Mouse (Mus musculus): Measurements from ENCODE around the gene Atp11c.

DNA sequence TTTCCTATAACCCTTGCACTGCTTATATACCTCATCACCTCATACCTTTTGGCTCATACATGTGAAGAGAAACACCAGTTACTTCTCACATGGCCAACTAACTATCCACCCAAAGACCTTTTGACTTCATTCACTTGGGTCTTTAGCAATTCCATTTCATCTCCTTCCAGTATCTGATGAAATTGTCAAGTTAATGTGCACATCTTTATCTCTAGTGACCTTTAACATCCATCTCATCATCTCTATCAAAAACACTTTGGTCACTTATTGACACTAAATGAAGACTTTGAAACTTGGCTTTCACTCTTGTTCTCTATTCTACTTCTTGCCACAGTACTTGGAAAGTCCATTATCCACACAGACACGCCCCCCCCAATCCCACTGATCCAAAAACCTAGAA is 243.8 kb downstream of the Atp11c start:
- no peak for TF ChIP-seq CTCF (conservative IDR thresholded peaks at IDR 0.05; ENCODE audit: low read length)
- TF ChIP-seq NANOG (IDR thresholded peaks at IDR 0.05; ENCODE audit: borderline replicate concordance, low read length), result no peak
- no peak for TF ChIP-seq POU5F1 (IDR thresholded peaks at IDR 0.05; ENCODE audit: borderline replicate concordance, low read length)

Measured in E14TG2a.4 (cell line).